Mouse (Mus musculus): Measurements from ENCODE around the gene Sult2a2.
"Not testable (repeated sequence)": the region's sequence is repeated elsewhere in the genome, so short reads cannot be mapped to it uniquely, and the experiment has no call there.

Gene Sult2a2

DNA sequence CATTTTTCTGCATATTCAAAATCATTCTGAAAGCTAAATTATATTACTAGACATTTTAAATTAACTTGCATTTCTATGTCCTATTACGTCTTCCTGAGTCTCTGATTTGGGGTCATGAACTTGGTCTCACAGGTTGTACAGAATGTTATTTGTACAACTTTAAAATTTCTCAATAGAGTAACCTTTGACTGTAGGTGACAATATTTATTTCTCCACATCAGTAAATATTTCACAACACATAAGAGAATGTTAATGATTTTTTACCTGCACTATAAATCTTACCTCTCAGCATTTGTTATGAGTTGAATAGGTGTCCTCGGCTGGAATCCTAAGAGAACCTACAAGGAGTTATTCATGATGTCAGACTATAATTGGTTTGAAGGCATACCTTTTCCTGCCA lies at the start of gene Sult2a2:
Sult2a2 (plus strand) TSS at position 301 of the 400 bp plus-strand sequence.
- not testable (repeated sequence) for DNase-seq (ENCODE audit: low spot score)

DNA sequence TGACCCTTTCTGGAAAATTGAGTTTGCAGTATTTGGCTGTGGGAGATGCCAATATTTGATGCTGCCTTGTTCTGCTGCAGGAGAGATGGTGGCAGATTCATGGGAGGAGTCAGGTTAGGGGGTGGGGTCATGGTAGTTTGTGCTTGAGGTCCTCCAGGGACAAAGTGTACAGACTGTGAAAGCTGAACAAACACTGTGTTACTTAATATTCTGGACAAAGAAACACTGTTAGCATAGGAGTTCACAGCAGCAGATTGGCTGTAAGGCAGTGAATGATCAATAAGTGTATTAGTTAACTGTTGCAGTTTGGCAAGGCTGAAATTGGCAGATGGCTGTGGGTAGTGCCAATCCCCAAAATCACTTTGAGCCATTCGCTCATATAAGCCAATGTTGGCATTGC lies 80.6 kb downstream of the Sult2a2 start:
- DNase-seq (ENCODE audit: low spot score) = no peak
